Mouse (Mus musculus): ENCODE measurements around the gene Speer4d. TPM values are rescaled to one million over a fixed set of nuclear protein-coding genes. Genes with fewer than 3 reads are reported as not detected.
"Not testable (repeated sequence)": the region's sequence is repeated elsewhere in the genome, so short reads cannot be mapped to it uniquely, and the experiment has no call there.

Speer4d gene
- not detected in 2 replicates for total RNA-seq (2014; fragmentation: Nextera tagmentation)
- total RNA-seq (2017) = not detected in 2 replicates

- ATAC-seq (replicated peaks; ENCODE audit: low FRiP score, low TSS enrichment, poor library complexity, severe bottlenecking) = not testable (repeated sequence)
Measured at GRCm38 (mm10) chr5:15618764-15619163, at the start of gene Speer4d. Gene Speer4d, plus strand, starts transcription at chr5:15619064.

- ATAC-seq (replicated peaks; ENCODE audit: low FRiP score, low TSS enrichment, poor library complexity, severe bottlenecking) = not testable (repeated sequence)
Measured at GRCm38 (mm10) chr5:15573735-15574134, 45.1 kb upstream of the Speer4d start.

GRCm38 (mm10) chr5:15577033-15577432 lies 41.8 kb upstream of the Speer4d start, which contains the start of gene Gm21083:
Gene Gm21083, plus strand, starts transcription at chr5:15577333.
- not testable (repeated sequence) for ATAC-seq (replicated peaks; ENCODE audit: low FRiP score, low TSS enrichment, poor library complexity, severe bottlenecking)

GRCm38 (mm10) chr5:15586351-15586750 lies 32.5 kb upstream of the Speer4d start:
- not testable (repeated sequence) for ATAC-seq (replicated peaks; ENCODE audit: low FRiP score, low TSS enrichment, poor library complexity, severe bottlenecking)

GRCm38 (mm10) chr5:15588291-15588690 lies 30.6 kb upstream of the Speer4d start:
- ATAC-seq (replicated peaks; ENCODE audit: low FRiP score, low TSS enrichment, poor library complexity, severe bottlenecking) = not testable (repeated sequence)

- not testable (repeated sequence) for ATAC-seq (replicated peaks; ENCODE audit: low FRiP score, low TSS enrichment, poor library complexity, severe bottlenecking)
Measured at GRCm38 (mm10) chr5:15590635-15591034, 28.2 kb upstream of the Speer4d start.

GRCm38 (mm10) chr5:15591577-15591976 lies 27.3 kb upstream of the Speer4d start:
- not testable (repeated sequence) for ATAC-seq (replicated peaks; ENCODE audit: low FRiP score, low TSS enrichment, poor library complexity, severe bottlenecking)

GRCm38 (mm10) chr5:15598831-15599230 lies 20.0 kb upstream of the Speer4d start:
- ATAC-seq (replicated peaks; ENCODE audit: low FRiP score, low TSS enrichment, poor library complexity, severe bottlenecking) = not testable (repeated sequence)

GRCm38 (mm10) chr5:15600342-15600741 lies 18.5 kb upstream of the Speer4d start:
- not testable (repeated sequence) for ATAC-seq (replicated peaks; ENCODE audit: low FRiP score, low TSS enrichment, poor library complexity, severe bottlenecking)

GRCm38 (mm10) chr5:15601481-15601880 lies 17.4 kb upstream of the Speer4d start:
- ATAC-seq (replicated peaks; ENCODE audit: low FRiP score, low TSS enrichment, poor library complexity, severe bottlenecking) = not testable (repeated sequence)

GRCm38 (mm10) chr5:15601960-15602359 lies 16.9 kb upstream of the Speer4d start:
- not testable (repeated sequence) for ATAC-seq (replicated peaks; ENCODE audit: low FRiP score, low TSS enrichment, poor library complexity, severe bottlenecking)

GRCm38 (mm10) chr5:15602424-15602947 lies 16.4 kb upstream of the Speer4d start:
- ATAC-seq (replicated peaks; ENCODE audit: low FRiP score, low TSS enrichment, poor library complexity, severe bottlenecking) = not testable (repeated sequence)

GRCm38 (mm10) chr5:15603008-15603407 lies 15.9 kb upstream of the Speer4d start:
- ATAC-seq (replicated peaks; ENCODE audit: low FRiP score, low TSS enrichment, poor library complexity, severe bottlenecking) = not testable (repeated sequence)

- not testable (repeated sequence) for ATAC-seq (replicated peaks; ENCODE audit: low FRiP score, low TSS enrichment, poor library complexity, severe bottlenecking)
Measured at GRCm38 (mm10) chr5:15603585-15603984, 15.3 kb upstream of the Speer4d start.

GRCm38 (mm10) chr5:15606677-15607076 lies 12.2 kb upstream of the Speer4d start:
- ATAC-seq (replicated peaks; ENCODE audit: low FRiP score, low TSS enrichment, poor library complexity, severe bottlenecking) = not testable (repeated sequence)

- not testable (repeated sequence) for ATAC-seq (replicated peaks; ENCODE audit: low FRiP score, low TSS enrichment, poor library complexity, severe bottlenecking)
Measured at GRCm38 (mm10) chr5:15610695-15611094, 8.2 kb upstream of the Speer4d start.

- not testable (repeated sequence) for ATAC-seq (replicated peaks; ENCODE audit: low FRiP score, low TSS enrichment, poor library complexity, severe bottlenecking)
Measured at GRCm38 (mm10) chr5:15616195-15616594, 2.7 kb upstream of the Speer4d start.

- ATAC-seq (replicated peaks; ENCODE audit: low FRiP score, low TSS enrichment, poor library complexity, severe bottlenecking) = not testable (repeated sequence)
Measured at GRCm38 (mm10) chr5:15628136-15628535, 9.3 kb downstream of the Speer4d start.

GRCm38 (mm10) chr5:15630068-15630467 lies 11.2 kb downstream of the Speer4d start:
- ATAC-seq (replicated peaks; ENCODE audit: low FRiP score, low TSS enrichment, poor library complexity, severe bottlenecking) = not testable (repeated sequence)

GRCm38 (mm10) chr5:15637637-15638036 lies 18.8 kb downstream of the Speer4d start:
- ATAC-seq (replicated peaks; ENCODE audit: low FRiP score, low TSS enrichment, poor library complexity, severe bottlenecking) = not testable (repeated sequence)

GRCm38 (mm10) chr5:15645707-15646106 lies 26.8 kb downstream of the Speer4d start:
- ATAC-seq (replicated peaks; ENCODE audit: low FRiP score, low TSS enrichment, poor library complexity, severe bottlenecking) = not testable (repeated sequence)
